Mouse (Mus musculus): ENCODE results near the gene Kif26b. TPM values are rescaled to one million over a fixed set of nuclear protein-coding genes. Genes with fewer than 3 reads are reported as not detected.

The Kif26b gene
- polyA plus RNA-seq, 2 experiments from 2014 or later = 0.04 TPM; not detected in 1

GRCm38 (mm10) chr1:178794866-178795265 lies 265.9 kb downstream of the Kif26b start:
- no peak for ATAC-seq

GRCm38 (mm10) chr1:178797388-178797787 lies 268.5 kb downstream of the Kif26b start:
- no peak for ATAC-seq

GRCm38 (mm10) chr1:178798333-178798732 lies 269.4 kb downstream of the Kif26b start:
- no peak for ATAC-seq

- ATAC-seq = no peak
Measured at GRCm38 (mm10) chr1:178798886-178799285, 270.0 kb downstream of the Kif26b start.

- ATAC-seq = no peak
Measured at GRCm38 (mm10) chr1:178799836-178800552, 271.1 kb downstream of the Kif26b start.

GRCm38 (mm10) chr1:178803155-178803554 lies 274.2 kb downstream of the Kif26b start:
- ATAC-seq = no peak

- ATAC-seq = no peak
Measured at GRCm38 (mm10) chr1:178817476-178817875, 288.6 kb downstream of the Kif26b start.

- no peak for ATAC-seq
Measured at GRCm38 (mm10) chr1:178819060-178819459, 290.1 kb downstream of the Kif26b start.

- ATAC-seq = no peak
Measured at GRCm38 (mm10) chr1:178820079-178820478, 291.2 kb downstream of the Kif26b start.

- no peak for ATAC-seq
Measured at GRCm38 (mm10) chr1:178820556-178821435, 291.9 kb downstream of the Kif26b start.

- ATAC-seq = no peak
Measured at GRCm38 (mm10) chr1:178824871-178825270, 295.9 kb downstream of the Kif26b start.

GRCm38 (mm10) chr1:178827223-178827622 lies 298.3 kb downstream of the Kif26b start:
- ATAC-seq = no peak

- no peak for ATAC-seq
Measured at GRCm38 (mm10) chr1:178829456-178829855, 300.5 kb downstream of the Kif26b start.

GRCm38 (mm10) chr1:178832571-178832970 lies 303.6 kb downstream of the Kif26b start:
- no peak for ATAC-seq

GRCm38 (mm10) chr1:178835805-178836204 lies 306.9 kb downstream of the Kif26b start:
- no peak for ATAC-seq

- ATAC-seq = no peak
Measured at GRCm38 (mm10) chr1:178836998-178837397, 308.1 kb downstream of the Kif26b start.

- ATAC-seq = no peak
Measured at GRCm38 (mm10) chr1:178838696-178839320, 309.9 kb downstream of the Kif26b start.

GRCm38 (mm10) chr1:178840311-178840710 lies 311.4 kb downstream of the Kif26b start:
- no peak for ATAC-seq

GRCm38 (mm10) chr1:178844839-178845238 lies 315.9 kb downstream of the Kif26b start:
- no peak for ATAC-seq

- ATAC-seq = no peak
Measured at GRCm38 (mm10) chr1:178847569-178847968, 318.6 kb downstream of the Kif26b start.

- ATAC-seq = no peak
Measured at GRCm38 (mm10) chr1:178848380-178849106, 319.6 kb downstream of the Kif26b start.

- no peak for ATAC-seq
Measured at GRCm38 (mm10) chr1:178850569-178850968, 321.6 kb downstream of the Kif26b start.

- no peak for ATAC-seq
Measured at GRCm38 (mm10) chr1:178854936-178855335, 326.0 kb downstream of the Kif26b start.

Data from CD4-positive, CD25-positive, alpha-beta regulatory T cell, adult 4 months (primary cell).